Mouse (Mus musculus): ENCODE measurements around the gene Vipr1. TPM values are rescaled to one million over a fixed set of nuclear protein-coding genes. Genes with fewer than 3 reads are reported as not detected.

Gene Vipr1
- polyA plus RNA-seq, 1 experiment from 2014 or later: 0.46 TPM

- DNase-seq (ENCODE audit: low spot score) (no peak), ATAC-seq (no peak)
- no peak overlapping the region for H3K9ac ChIP-seq (ENCODE audit: low read length)
- peaks cover 2% of the 10 kb centered on the region; the same call in 1 of the 2 replicates for H3K4me1 ChIP-seq (ENCODE audit: control insufficient read depth, insufficient read depth, low read length)
- 78% methylated on average over 2 of the region's 2 CpGs for WGBS
- no peaks in the 10 kb centered on the region for H3K9me3 ChIP-seq (replicated peaks; ENCODE audit: control insufficient read depth, low read length)
- no peaks in the 10 kb centered on the region; the same call in 1 of the 2 replicates for H3K27me3 ChIP-seq (replicated peaks; ENCODE audit: control insufficient read depth, insufficient read depth, low read length)
- H3K36me3 ChIP-seq (ENCODE audit: control insufficient read depth, insufficient read depth, low read length): no peaks in the 10 kb centered on the region
- no peak overlapping the region for H3K27ac ChIP-seq (ENCODE audit: low read depth, low read length)
- no peak overlapping the region for H3K4me2 ChIP-seq (ENCODE audit: low read length)
- H3K4me3 ChIP-seq (ENCODE audit: low read depth, low read length): no peak overlapping the region
Measured at GRCm38 (mm10) chr9:121602381-121602780, 40.1 kb upstream of the Vipr1 start.

GRCm38 (mm10) chr9:121605414-121606278 is 36.9 kb upstream of the Vipr1 start:
- WGBS: 55% methylated on average over 12 of the region's 12 CpGs
- DNase-seq (ENCODE audit: low spot score) (peak; percentile 93), ATAC-seq (peak; percentile 86)
- no peak overlapping the region for H3K9ac ChIP-seq (ENCODE audit: low read length)
- no peak overlapping the region for H3K27ac ChIP-seq (ENCODE audit: low read depth, low read length)
- H3K36me3 ChIP-seq (ENCODE audit: control insufficient read depth, insufficient read depth, low read length): no peaks in the 10 kb centered on the region
- H3K4me2 ChIP-seq (ENCODE audit: low read length): no peak overlapping the region
- H3K4me1 ChIP-seq (ENCODE audit: control insufficient read depth, insufficient read depth, low read length): peaks cover 2% of the 10 kb centered on the region; the same call in 1 of the 2 replicates
- no peaks in the 10 kb centered on the region for H3K9me3 ChIP-seq (replicated peaks; ENCODE audit: control insufficient read depth, low read length)
- no peaks in the 10 kb centered on the region; the same call in 1 of the 2 replicates for H3K27me3 ChIP-seq (replicated peaks; ENCODE audit: control insufficient read depth, insufficient read depth, low read length)
- H3K4me3 ChIP-seq (ENCODE audit: low read depth, low read length): no peak overlapping the region

- peaks cover 2% of the 10 kb centered on the region; the same call in 1 of the 2 replicates for H3K4me1 ChIP-seq (ENCODE audit: control insufficient read depth, insufficient read depth, low read length)
- H3K36me3 ChIP-seq (ENCODE audit: control insufficient read depth, insufficient read depth, low read length): no peaks in the 10 kb centered on the region
- H3K27ac ChIP-seq (ENCODE audit: low read depth, low read length): no peak overlapping the region
- H3K4me3 ChIP-seq (ENCODE audit: low read depth, low read length): no peak overlapping the region
- DNase-seq (ENCODE audit: low spot score): no peak
- H3K9ac ChIP-seq (ENCODE audit: low read length): no peak overlapping the region
- no peaks in the 10 kb centered on the region for H3K9me3 ChIP-seq (replicated peaks; ENCODE audit: control insufficient read depth, low read length)
- H3K27me3 ChIP-seq (replicated peaks; ENCODE audit: control insufficient read depth, insufficient read depth, low read length): no peaks in the 10 kb centered on the region; the same call in 1 of the 2 replicates
- 56% methylated on average over 1 of the region's 1 CpGs for WGBS
- no peak overlapping the region for H3K4me2 ChIP-seq (ENCODE audit: low read length)
- no peak for ATAC-seq
Measured at GRCm38 (mm10) chr9:121606498-121607096, 35.9 kb upstream of the Vipr1 start.

GRCm38 (mm10) chr9:121609381-121609780 is 33.1 kb upstream of the Vipr1 start:
- 73% methylated on average over 6 of the region's 6 CpGs for WGBS

GRCm38 (mm10) chr9:121613192-121613591 is 29.3 kb upstream of the Vipr1 start:
- H3K27ac ChIP-seq (ENCODE audit: low read depth, low read length): no peak overlapping the region
- no peaks in the 10 kb centered on the region for H3K36me3 ChIP-seq (ENCODE audit: control insufficient read depth, insufficient read depth, low read length)
- no peak for ATAC-seq
- H3K9me3 ChIP-seq (replicated peaks; ENCODE audit: control insufficient read depth, low read length): no peaks in the 10 kb centered on the region
- no peaks in the 10 kb centered on the region for H3K4me1 ChIP-seq (ENCODE audit: control insufficient read depth, insufficient read depth, low read length)
- H3K27me3 ChIP-seq (replicated peaks; ENCODE audit: control insufficient read depth, insufficient read depth, low read length): no peaks in the 10 kb centered on the region
- H3K9ac ChIP-seq (ENCODE audit: low read length): no peak overlapping the region
- WGBS: 83% methylated on average over 5 of the region's 5 CpGs
- no peak for DNase-seq (ENCODE audit: low spot score)
- H3K4me3 ChIP-seq (ENCODE audit: low read depth, low read length): no peak overlapping the region
- H3K4me2 ChIP-seq (ENCODE audit: low read length): no peak overlapping the region

More at GRCm38 (mm10) chr9:121609381-121609780, 33.1 kb upstream of the Vipr1 start:
- Histone ChIP-seq H3K9ac (ENCODE audit: low read length) (no peak overlapping the region), H3K27me3 (replicated peaks; ENCODE audit: control insufficient read depth, insufficient read depth, low read length) (no peaks in the 10 kb centered on the region; the same call in 1 of the 2 replicates), H3K4me1 (ENCODE audit: control insufficient read depth, insufficient read depth, low read length) (peaks cover 2% of the 10 kb centered on the region; the same call in 1 of the 2 replicates), H3K9me3 (replicated peaks; ENCODE audit: control insufficient read depth, low read length) (no peaks in the 10 kb centered on the region), H3K36me3 (ENCODE audit: control insufficient read depth, insufficient read depth, low read length) (no peaks in the 10 kb centered on the region), H3K4me2 (ENCODE audit: low read length) (no peak overlapping the region), H3K4me3 (ENCODE audit: low read depth, low read length) (no peak overlapping the region), H3K27ac (ENCODE audit: low read depth, low read length) (no peak overlapping the region)
- no peak for DNase-seq (ENCODE audit: low spot score)
- ATAC-seq: no peak

- no peaks in the 10 kb centered on the region for H3K36me3 ChIP-seq (ENCODE audit: control insufficient read depth, insufficient read depth, low read length)
- H3K4me3 ChIP-seq (ENCODE audit: low read depth, low read length): no peak overlapping the region
- no peak overlapping the region for H3K27ac ChIP-seq (ENCODE audit: low read depth, low read length)
- H3K27me3 ChIP-seq (replicated peaks; ENCODE audit: control insufficient read depth, insufficient read depth, low read length): no peaks in the 10 kb centered on the region
- no peaks in the 10 kb centered on the region for H3K9me3 ChIP-seq (replicated peaks; ENCODE audit: control insufficient read depth, low read length)
- H3K9ac ChIP-seq (ENCODE audit: low read length): no peak overlapping the region
- DNase-seq (ENCODE audit: low spot score): no peak
- no peak overlapping the region for H3K4me2 ChIP-seq (ENCODE audit: low read length)
- ATAC-seq: no peak
- H3K4me1 ChIP-seq (ENCODE audit: control insufficient read depth, insufficient read depth, low read length): no peaks in the 10 kb centered on the region
Measured at GRCm38 (mm10) chr9:121614241-121614757, 28.2 kb upstream of the Vipr1 start.

GRCm38 (mm10) chr9:121616471-121616870 is 26.0 kb upstream of the Vipr1 start:
- Histone ChIP-seq H3K36me3 (ENCODE audit: control insufficient read depth, insufficient read depth, low read length) (no peaks in the 10 kb centered on the region), H3K9me3 (replicated peaks; ENCODE audit: control insufficient read depth, low read length) (no peaks in the 10 kb centered on the region), H3K4me3 (ENCODE audit: low read depth, low read length) (no peak overlapping the region), H3K27me3 (replicated peaks; ENCODE audit: control insufficient read depth, insufficient read depth, low read length) (no peaks in the 10 kb centered on the region), H3K27ac (ENCODE audit: low read depth, low read length) (no peak overlapping the region), H3K9ac (ENCODE audit: low read length) (no peak overlapping the region), H3K4me1 (ENCODE audit: control insufficient read depth, insufficient read depth, low read length) (no peaks in the 10 kb centered on the region), H3K4me2 (ENCODE audit: low read length) (no peak overlapping the region)
- 64% methylated on average over 3 of the region's 3 CpGs for WGBS
- ATAC-seq (no peak), DNase-seq (ENCODE audit: low spot score) (no peak)

- no peaks in the 10 kb centered on the region for H3K4me1 ChIP-seq (ENCODE audit: control insufficient read depth, insufficient read depth, low read length)
- WGBS: 47% methylated on average over 7 of the region's 7 CpGs
- no peak overlapping the region for H3K4me2 ChIP-seq (ENCODE audit: low read length)
- H3K9ac ChIP-seq (ENCODE audit: low read length): no peak overlapping the region
- H3K36me3 ChIP-seq (ENCODE audit: control insufficient read depth, insufficient read depth, low read length): no peaks in the 10 kb centered on the region
- H3K27me3 ChIP-seq (replicated peaks; ENCODE audit: control insufficient read depth, insufficient read depth, low read length): no peaks in the 10 kb centered on the region
- H3K27ac ChIP-seq (ENCODE audit: low read depth, low read length): no peak overlapping the region
- ATAC-seq (no peak), DNase-seq (ENCODE audit: low spot score) (no peak)
- H3K4me3 ChIP-seq (ENCODE audit: low read depth, low read length): no peak overlapping the region
- H3K9me3 ChIP-seq (replicated peaks; ENCODE audit: control insufficient read depth, low read length): no peaks in the 10 kb centered on the region
Measured at GRCm38 (mm10) chr9:121619441-121619840, 23.1 kb upstream of the Vipr1 start.

- Histone ChIP-seq H3K36me3 (ENCODE audit: control insufficient read depth, insufficient read depth, low read length) (no peaks in the 10 kb centered on the region), H3K27me3 (replicated peaks; ENCODE audit: control insufficient read depth, insufficient read depth, low read length) (no peaks in the 10 kb centered on the region), H3K9me3 (replicated peaks; ENCODE audit: control insufficient read depth, low read length) (no peaks in the 10 kb centered on the region), H3K9ac (ENCODE audit: low read length) (no peak overlapping the region), H3K4me3 (ENCODE audit: low read depth, low read length) (no peak overlapping the region), H3K4me1 (ENCODE audit: control insufficient read depth, insufficient read depth, low read length) (no peaks in the 10 kb centered on the region), H3K27ac (ENCODE audit: low read depth, low read length) (no peak overlapping the region), H3K4me2 (ENCODE audit: low read length) (no peak overlapping the region)
- DNase-seq (ENCODE audit: low spot score) (no peak), ATAC-seq (no peak)
- 94% methylated on average over 4 of the region's 4 CpGs for WGBS
Measured at GRCm38 (mm10) chr9:121623235-121623634, 19.3 kb upstream of the Vipr1 start.
